Mouse (Mus musculus): ENCODE data around the gene Zfp277. TPM values are rescaled to one million over a fixed set of nuclear protein-coding genes. Genes with fewer than 3 reads are reported as not detected.

The Zfp277 gene
- 1.5 TPM in 1 of 2 replicates, not detected in the other for polyA plus RNA-seq (2012; ENCODE audit: insufficient read depth, low replicate concordance)

GRCm38 (mm10) chr12:40445648-40446449, at the start of gene Zfp277, which contains the start of gene Dock4:
Gene Zfp277, minus strand, starts transcription at chr12:40445902.
Gene Dock4, plus strand, starts transcription at chr12:40445952.
- H3K36me3 ChIP-seq (replicated peaks; ENCODE audit: low read length), result no peaks in the 10 kb centered on the region
- H3K27me3 ChIP-seq (replicated peaks), result peaks cover 38% of the 10 kb centered on the region
- peak within 1 kb of the TSS; percentile 93 for H3K4me3 ChIP-seq (replicated peaks)
- no peaks in the 10 kb centered on the region for H3K9me3 ChIP-seq
- TF ChIP-seq FLI1 (IDR thresholded peaks at IDR 0.05; ENCODE audit: low read length) (no peak), GATA1 (IDR thresholded peaks at IDR 0.05; ENCODE audit: borderline replicate concordance, low read length) (no peak)
- peaks cover 26% of the 10 kb centered on the region for H3K4me1 ChIP-seq

GRCm38 (mm10) chr12:40486047-40486837, 40.5 kb upstream of the Zfp277 start:
- Histone ChIP-seq H3K4me1 (peaks cover 9% of the 10 kb centered on the region), H3K9me3 (no peaks in the 10 kb centered on the region), H3K27me3 (replicated peaks) (peaks cover 8% of the 10 kb centered on the region), H3K36me3 (replicated peaks; ENCODE audit: low read length) (no peaks in the 10 kb centered on the region), H3K4me3 (replicated peaks) (no peak overlapping the region)
- TF ChIP-seq FLI1 (IDR thresholded peaks at IDR 0.05; ENCODE audit: low read length) (no peak), GATA1 (IDR thresholded peaks at IDR 0.05; ENCODE audit: borderline replicate concordance, low read length) (no peak)

- no peak for TF ChIP-seq GATA1 (IDR thresholded peaks at IDR 0.05; ENCODE audit: borderline replicate concordance, low read length)
- no peak for TF ChIP-seq FLI1 (IDR thresholded peaks at IDR 0.05; ENCODE audit: low read length)
- H3K4me3 ChIP-seq (replicated peaks), result no peak overlapping the region
Observed at GRCm38 (mm10) chr12:40485210-40485609, 39.5 kb upstream of the Zfp277 start.

GRCm38 (mm10) chr12:40484224-40484623, 38.5 kb upstream of the Zfp277 start:
- peaks cover 9% of the 10 kb centered on the region for H3K4me1 ChIP-seq
- H3K4me3 ChIP-seq (replicated peaks), result peak overlapping the region; percentile 23
- TF ChIP-seq GATA1 (IDR thresholded peaks at IDR 0.05; ENCODE audit: borderline replicate concordance, low read length) (no peak), FLI1 (IDR thresholded peaks at IDR 0.05; ENCODE audit: low read length) (no peak)
- H3K27me3 ChIP-seq (replicated peaks), result peaks cover 4% of the 10 kb centered on the region
- no peaks in the 10 kb centered on the region for H3K36me3 ChIP-seq (replicated peaks; ENCODE audit: low read length)
- no peaks in the 10 kb centered on the region for H3K9me3 ChIP-seq

More at GRCm38 (mm10) chr12:40485210-40485609, 39.5 kb upstream of the Zfp277 start:
- Histone ChIP-seq H3K27me3 (replicated peaks) (peaks cover 2% of the 10 kb centered on the region), H3K36me3 (replicated peaks; ENCODE audit: low read length) (no peaks in the 10 kb centered on the region), H3K4me1 (peaks cover 9% of the 10 kb centered on the region), H3K9me3 (no peaks in the 10 kb centered on the region)

- Histone ChIP-seq H3K9me3 (no peaks in the 10 kb centered on the region), H3K27me3 (replicated peaks) (peaks cover 12% of the 10 kb centered on the region), H3K4me3 (replicated peaks) (no peak overlapping the region), H3K4me1 (no peaks in the 10 kb centered on the region), H3K36me3 (replicated peaks; ENCODE audit: low read length) (no peaks in the 10 kb centered on the region)
- TF ChIP-seq GATA1 (IDR thresholded peaks at IDR 0.05; ENCODE audit: borderline replicate concordance, low read length) (no peak), FLI1 (IDR thresholded peaks at IDR 0.05; ENCODE audit: low read length) (no peak)
Observed at GRCm38 (mm10) chr12:40477621-40478452, 32.1 kb upstream of the Zfp277 start.

GRCm38 (mm10) chr12:40473709-40474108, 28.0 kb upstream of the Zfp277 start:
- H3K27me3 ChIP-seq (replicated peaks), result peaks cover 13% of the 10 kb centered on the region
- TF ChIP-seq GATA1 (IDR thresholded peaks at IDR 0.05; ENCODE audit: borderline replicate concordance, low read length) (no peak), FLI1 (IDR thresholded peaks at IDR 0.05; ENCODE audit: low read length) (no peak)
- H3K9me3 ChIP-seq, result no peaks in the 10 kb centered on the region
- no peak overlapping the region for H3K4me3 ChIP-seq (replicated peaks)
- H3K4me1 ChIP-seq, result no peaks in the 10 kb centered on the region
- H3K36me3 ChIP-seq (replicated peaks; ENCODE audit: low read length), result no peaks in the 10 kb centered on the region

GRCm38 (mm10) chr12:40471649-40472399, 26.1 kb upstream of the Zfp277 start:
- no peaks in the 10 kb centered on the region for H3K4me1 ChIP-seq
- no peaks in the 10 kb centered on the region for H3K36me3 ChIP-seq (replicated peaks; ENCODE audit: low read length)
- TF ChIP-seq GATA1 (IDR thresholded peaks at IDR 0.05; ENCODE audit: borderline replicate concordance, low read length), result no peak
- H3K27me3 ChIP-seq (replicated peaks), result peaks cover 17% of the 10 kb centered on the region
- H3K4me3 ChIP-seq (replicated peaks), result no peak overlapping the region
- H3K9me3 ChIP-seq, result no peaks in the 10 kb centered on the region

- no peaks in the 10 kb centered on the region for H3K4me1 ChIP-seq
- TF ChIP-seq GATA1 (IDR thresholded peaks at IDR 0.05; ENCODE audit: borderline replicate concordance, low read length), result no peak
- H3K9me3 ChIP-seq, result no peaks in the 10 kb centered on the region
- peaks cover 17% of the 10 kb centered on the region for H3K27me3 ChIP-seq (replicated peaks)
- no peak overlapping the region for H3K4me3 ChIP-seq (replicated peaks)
- no peaks in the 10 kb centered on the region for H3K36me3 ChIP-seq (replicated peaks; ENCODE audit: low read length)
Observed at GRCm38 (mm10) chr12:40469009-40469408, 23.3 kb upstream of the Zfp277 start.

- no peak overlapping the region for H3K4me3 ChIP-seq (replicated peaks)
- no peaks in the 10 kb centered on the region for H3K4me1 ChIP-seq
- H3K36me3 ChIP-seq (replicated peaks; ENCODE audit: low read length), result no peaks in the 10 kb centered on the region
- no peaks in the 10 kb centered on the region for H3K9me3 ChIP-seq
- H3K27me3 ChIP-seq (replicated peaks), result peaks cover 12% of the 10 kb centered on the region
- TF ChIP-seq FLI1 (IDR thresholded peaks at IDR 0.05; ENCODE audit: low read length) (no peak), GATA1 (IDR thresholded peaks at IDR 0.05; ENCODE audit: borderline replicate concordance, low read length) (no peak)
Observed at GRCm38 (mm10) chr12:40468235-40468634, 22.5 kb upstream of the Zfp277 start.
